Mouse (Mus musculus): ENCODE data around the gene Gmds.

The Gmds gene

DNA sequence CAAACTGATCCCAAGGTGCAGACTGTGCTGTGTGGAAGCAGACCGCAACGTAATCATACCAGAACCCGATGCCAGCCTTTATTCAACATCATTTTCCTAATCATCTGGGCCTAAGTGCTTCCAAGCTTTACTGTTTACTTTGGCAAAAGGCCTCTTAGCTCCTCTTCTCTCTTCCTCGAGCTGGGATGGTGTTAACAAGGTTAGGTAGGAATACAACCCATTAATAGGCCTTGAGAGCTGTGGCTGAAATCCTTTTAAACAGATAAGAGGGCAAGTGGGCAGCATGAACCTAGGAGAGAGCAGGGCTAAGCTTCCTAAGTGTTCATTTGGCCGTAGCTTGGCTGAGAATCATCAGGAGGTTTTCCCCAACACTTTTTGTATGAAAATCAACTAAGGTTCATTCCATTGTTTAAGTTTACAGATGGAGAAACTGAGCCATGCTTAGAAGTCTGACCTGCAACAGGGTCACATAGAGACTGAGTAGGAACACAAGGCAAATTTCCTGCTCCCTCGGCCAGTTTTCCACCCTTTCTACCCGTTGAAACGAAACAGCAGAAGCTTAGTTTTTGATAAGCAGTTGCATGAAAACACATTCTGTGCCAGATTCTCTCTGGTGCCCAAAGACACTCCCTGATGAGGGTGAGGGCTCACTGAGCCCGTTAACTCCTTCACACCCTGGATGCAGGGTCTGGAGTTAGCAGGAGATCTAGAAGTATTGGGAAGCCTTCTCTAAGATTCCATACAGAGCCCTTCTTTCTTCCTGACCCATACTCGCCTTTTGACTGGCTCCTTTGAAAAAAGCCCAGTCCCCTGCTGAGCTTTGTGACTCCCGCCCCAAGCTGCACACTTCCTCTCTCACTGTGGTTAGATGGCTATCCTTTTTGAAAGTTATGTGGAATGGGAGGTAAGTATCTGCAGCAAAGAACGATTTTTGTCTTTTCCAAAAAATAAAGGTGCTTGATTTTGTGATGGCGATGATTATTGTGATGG, 379.9 kb downstream of the Gmds start:
- in situ Hi-C loops (cut with MboI, MseI): loop anchor here in 1 of 2 experiments (5.0 to 10.0 kb wide), 2 partner anchors 156 to 246 kb away; no protein-coding TSS in a partner anchor

DNA sequence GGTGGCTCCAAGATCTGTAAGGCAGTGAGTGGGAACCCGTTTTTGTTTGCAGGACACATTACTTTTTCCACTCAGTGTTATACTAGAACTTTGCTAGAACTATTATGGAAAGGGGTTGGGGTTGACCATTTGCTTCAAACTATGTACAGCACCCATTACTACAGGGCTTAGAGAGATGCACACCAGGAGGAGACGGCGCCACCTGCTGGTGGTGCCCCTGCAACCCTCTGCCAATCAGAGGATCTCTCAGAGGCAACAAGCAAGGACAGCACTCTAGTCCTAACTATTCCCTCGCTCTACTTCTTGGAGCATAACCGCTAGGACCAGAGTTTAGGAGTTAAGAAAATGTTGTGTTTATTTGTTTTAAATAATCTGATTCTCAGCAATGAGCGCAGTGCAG, 382.0 kb downstream of the Gmds start:
- in situ Hi-C loops (cut with MboI, MseI): loop anchor here in 1 of 2 experiments (5.0 to 10.0 kb wide), 2 partner anchors 154 to 248 kb away; no protein-coding TSS in a partner anchor

DNA sequence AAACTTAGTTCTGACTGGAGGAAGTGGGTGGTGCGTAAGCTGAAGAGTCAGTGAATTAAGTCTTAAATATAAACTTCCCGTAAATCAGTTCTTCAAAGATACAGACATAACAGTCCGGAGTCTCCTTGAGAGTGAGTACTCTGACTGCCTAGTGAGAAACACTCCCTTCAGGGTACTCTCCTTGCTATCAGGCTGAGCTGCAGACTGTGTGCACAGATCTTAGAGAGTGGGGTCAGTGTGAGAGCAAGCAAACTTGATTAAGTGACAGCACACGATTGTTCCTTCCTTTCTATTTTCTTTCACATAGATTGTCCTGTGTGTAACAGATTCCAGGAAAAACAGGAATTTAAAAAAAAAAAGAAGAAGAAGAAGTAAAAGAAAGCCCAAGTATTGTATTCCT, 382.4 kb downstream of the Gmds start:
- in situ Hi-C loops (cut with MboI, MseI): loop anchor here in 1 of 2 experiments (5.0 to 10.0 kb wide), 2 partner anchors 154 to 249 kb away; no protein-coding TSS in a partner anchor

DNA sequence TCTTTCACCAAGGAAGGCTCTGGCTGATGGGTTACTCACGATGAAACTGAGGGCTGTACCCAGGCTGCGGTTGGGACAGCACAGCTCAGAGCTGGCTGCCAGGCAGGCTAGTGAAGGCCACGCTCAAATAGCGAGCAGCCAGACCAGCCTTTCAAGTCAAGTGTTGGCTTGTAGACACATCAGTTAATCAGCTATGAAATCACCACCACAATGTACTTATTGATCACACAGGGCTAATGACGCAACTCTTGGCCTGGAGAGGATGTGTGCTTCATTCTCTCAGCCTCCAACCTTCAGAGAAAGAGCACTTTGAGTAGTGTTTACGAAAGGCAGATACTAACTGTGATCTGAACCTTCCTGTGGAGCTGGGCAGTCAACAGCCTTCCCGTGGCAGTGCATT, 383.4 kb downstream of the Gmds start:
- in situ Hi-C loops (cut with MboI, MseI): loop anchor here in 1 of 2 experiments (5.0 to 10.0 kb wide), 2 partner anchors 153 to 250 kb away; no protein-coding TSS in a partner anchor

DNA sequence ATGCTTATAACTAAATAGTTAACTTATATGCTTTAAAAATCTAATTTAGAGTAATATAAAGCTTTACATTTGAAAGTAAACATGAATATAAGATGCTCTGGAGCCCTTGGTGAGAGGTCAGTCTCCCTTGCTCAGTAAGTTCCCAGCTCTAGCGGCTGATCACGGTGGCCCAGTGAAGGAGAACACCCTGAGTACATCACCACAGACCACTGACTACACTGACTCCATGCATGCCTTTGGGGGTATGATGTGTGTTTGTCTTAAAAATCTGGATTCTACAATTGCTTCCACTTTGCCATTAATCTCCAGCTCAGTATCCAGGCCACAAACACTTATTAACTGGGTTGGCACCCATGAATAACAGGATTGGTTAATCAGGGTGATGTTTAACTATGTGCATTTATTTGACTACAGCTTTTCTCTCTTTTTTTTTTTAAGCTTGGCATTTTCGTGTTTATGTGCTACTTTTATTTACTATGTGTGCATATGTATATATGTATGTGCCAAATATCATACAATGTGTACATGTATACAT, 393.8 kb downstream of the Gmds start:
- in situ Hi-C loops (cut with MboI, MseI): loop anchor here in 1 of 2 experiments (10.0 kb wide), 1 partner anchor 1180 kb away; no protein-coding TSS in a partner anchor

DNA sequence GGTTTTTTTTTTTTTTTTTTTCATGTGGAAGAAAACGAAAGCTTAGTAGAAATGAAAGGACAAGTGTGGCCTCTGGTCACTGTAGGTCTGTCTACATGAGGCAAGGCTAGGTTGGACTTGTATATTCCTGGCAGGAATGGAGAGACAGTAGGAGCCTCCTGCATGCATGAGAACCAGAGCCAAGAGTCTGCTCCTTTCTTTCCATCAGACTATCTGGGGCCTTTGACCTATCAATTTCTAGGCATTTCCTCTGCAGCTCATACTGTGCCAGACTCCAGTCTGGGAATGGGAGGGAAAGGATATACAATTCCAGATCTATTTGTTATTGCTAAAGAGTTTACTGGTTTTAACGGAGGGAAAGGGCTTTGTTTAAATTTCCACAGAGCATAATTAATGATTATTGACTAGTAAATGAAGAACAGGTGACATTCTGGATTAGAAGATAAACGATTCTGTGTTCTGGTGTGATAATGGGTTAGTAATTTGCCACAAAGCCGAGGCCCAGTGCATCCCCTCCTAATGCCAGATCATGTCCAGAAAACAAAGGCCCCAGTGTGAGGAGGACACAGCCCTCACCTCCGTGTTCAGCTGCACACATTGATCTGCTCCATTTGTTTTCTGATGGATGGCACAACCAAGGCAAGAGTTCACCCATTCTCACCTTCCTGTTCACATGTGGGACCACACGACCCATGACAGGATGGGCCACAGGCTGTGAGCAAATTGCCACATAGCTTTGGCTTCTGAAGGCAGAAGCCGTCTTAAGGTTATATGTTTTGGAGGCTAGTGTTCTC, 394.9 kb downstream of the Gmds start:
- in situ Hi-C loops (cut with MboI, MseI): loop anchor here in 1 of 2 experiments (10.0 kb wide), 1 partner anchor 1181 kb away; no protein-coding TSS in a partner anchor

DNA sequence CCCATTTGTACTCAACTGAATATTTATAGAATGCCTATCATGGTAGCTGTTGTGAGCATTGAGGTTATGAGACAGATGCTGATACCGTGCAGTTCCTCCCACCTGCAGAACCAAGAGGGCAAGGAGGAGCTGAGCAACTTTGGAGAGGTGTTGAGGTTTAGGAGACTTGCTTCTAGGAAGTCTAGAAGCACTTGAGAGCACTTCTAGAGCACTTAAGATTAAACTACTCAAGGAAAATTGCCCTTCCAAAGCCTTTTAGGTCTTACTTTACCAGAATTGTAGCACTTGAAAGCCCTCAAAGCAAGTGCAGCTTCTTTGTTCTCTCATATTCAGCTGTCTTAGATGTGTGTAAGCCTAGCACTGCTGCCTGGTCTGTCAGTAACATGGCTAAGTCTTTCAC, 409.2 kb downstream of the Gmds start:
- in situ Hi-C loops (cut with MboI, MseI): no loop called here

DNA sequence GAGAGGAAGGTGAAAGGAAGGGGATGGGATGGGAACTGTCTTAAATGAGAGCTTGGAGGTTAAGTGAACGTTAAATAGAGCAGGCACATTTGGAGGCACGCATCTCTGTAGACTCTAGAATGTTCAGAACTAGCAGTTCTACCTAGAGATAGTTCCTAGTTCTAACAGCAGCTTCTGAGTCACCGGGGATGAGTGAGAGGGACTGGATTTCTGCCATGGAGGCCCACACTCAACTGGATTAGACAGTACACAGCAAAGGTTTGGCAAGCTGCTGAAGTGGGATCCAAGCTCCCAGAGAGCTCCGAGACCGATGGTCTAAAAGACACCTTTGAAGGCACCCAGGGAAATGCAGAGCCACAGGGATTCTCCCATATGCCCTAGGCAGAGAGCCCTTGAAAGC, 411.9 kb downstream of the Gmds start:
- in situ Hi-C loops (cut with MboI, MseI): no loop called here

DNA sequence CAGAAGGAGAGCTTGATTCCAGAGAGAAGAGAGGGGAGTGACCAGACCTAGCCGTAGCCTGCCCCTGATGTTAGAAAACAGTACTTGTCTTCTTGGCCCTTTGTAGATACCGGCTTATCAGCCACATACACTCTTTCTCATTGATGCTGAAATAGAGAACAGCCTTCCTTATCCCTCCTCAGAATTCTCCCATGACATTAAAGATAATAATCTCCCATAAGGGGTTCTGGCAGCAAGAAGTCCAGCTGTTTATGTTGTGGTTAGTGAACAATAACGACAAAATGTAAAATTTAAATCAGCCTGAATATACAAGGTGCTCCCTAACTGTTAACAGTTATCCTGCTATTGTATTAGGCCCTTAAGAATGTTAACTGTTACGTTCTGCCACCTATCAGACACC, 414.0 kb downstream of the Gmds start:
- in situ Hi-C loops (cut with MboI, MseI): no loop called here

DNA sequence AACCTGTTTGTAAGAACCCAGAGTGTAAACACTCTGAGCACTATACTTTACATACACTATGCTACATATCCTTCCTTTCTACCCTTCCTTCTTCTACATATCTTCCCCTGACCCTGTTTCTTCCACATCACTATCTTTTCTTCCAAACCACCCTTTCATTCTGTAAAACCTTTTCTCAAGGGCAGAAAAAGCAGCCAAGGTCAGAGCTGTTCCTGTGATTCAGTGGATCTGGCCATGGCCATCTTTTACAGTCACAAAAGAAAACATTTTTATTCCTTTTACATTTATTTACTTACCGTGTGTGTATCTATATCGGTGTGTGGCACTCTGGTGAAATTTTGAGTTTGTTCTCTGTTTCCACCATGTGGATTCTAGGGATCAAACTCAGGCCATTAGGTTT, 418.8 kb downstream of the Gmds start:
- in situ Hi-C loops (cut with MboI, MseI): no loop called here

DNA sequence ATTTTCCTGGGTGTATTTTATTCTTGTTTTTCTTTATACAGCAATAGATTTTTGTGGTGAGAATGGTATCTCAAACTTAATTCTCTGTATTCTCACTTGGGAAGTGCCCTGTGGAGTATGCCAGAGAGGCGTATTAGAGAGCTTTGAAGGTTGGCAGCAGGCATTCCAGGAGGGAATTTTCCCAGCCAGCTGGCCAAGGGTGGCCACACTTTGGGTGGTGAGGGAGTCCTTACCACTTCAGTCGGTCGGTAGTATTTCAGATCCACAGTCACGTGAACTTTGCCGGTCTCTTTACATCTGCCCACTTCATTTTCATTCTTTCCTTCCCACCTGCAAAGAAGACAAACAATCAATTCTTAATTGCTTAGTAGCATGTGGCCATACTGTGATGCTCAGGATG, 421.2 kb downstream of the Gmds start:
- in situ Hi-C loops (cut with MboI, MseI): no loop called here

DNA sequence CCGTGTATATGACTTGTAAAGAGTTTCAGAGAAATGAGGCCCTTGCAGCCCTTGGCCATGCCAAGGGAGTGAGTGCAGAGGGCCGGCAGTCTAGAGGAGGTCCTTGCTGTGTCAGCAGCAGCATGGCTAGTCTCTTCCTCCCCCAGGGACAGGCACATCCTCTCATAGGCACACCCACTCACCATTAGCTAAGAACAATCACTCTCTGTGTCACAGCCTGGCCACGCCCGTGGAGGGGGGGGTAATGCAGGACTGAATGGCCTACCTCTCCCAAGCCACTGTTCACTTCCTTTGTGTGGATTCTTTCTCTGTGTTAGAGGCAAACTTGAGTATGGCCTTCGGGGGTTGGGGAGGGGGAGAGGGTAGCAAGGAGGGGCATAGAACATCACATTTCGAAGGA, 422.8 kb downstream of the Gmds start:
- in situ Hi-C loops (cut with MboI, MseI): no loop called here

DNA sequence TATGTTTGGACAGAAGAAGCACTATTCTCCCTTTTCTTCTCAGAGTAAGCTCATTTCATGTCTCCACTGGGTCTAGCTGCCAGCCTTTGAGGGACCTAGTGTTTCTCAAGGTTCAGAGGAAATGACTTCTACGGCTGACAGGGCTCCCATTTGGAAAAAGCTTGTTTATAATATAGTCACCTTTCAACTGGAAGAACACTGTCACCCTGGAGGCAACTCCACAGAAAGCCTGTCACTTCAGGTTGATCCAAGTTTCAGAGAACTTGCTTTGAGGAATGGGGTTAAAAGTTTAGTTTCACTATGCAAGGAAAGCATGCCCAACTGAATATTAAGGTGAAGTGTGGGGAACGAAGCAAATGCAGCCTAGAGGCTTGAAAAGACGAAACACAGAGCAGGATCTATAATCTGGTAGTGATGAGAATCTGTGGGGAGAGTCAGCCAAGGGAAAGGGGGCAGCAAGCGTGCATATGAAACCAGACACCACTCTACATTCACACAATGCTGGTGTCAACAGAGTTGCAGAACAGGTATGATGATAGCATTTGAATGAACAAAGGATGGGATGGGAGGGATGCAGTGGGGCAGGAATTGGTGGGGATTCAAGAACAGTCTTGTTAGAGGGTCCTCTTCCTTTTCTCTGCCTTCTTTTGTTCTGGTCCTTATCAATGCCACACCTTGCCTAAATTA, 423.5 kb downstream of the Gmds start:
- in situ Hi-C loops (cut with MboI, MseI): no loop called here

DNA sequence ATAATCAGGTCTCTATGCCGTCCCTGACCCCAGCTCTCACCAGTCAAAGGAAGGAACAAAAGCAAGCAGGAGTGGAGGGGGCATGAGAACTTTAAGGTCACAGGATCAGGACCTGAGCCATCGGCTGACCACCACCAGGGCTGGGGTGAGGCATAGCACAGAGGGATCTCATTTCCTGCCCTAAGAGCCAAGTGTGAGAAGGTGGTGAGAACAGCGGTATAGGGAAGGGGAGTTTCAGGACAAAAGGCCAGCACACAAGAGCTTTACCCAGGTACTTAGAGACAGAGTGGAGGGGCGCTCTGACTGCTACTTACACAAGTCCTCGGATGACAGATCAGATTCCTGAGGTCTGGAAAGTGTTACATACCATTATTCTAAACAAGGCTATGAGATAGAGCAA, 426.6 kb downstream of the Gmds start:
- in situ Hi-C loops (cut with MboI, MseI): no loop called here

DNA sequence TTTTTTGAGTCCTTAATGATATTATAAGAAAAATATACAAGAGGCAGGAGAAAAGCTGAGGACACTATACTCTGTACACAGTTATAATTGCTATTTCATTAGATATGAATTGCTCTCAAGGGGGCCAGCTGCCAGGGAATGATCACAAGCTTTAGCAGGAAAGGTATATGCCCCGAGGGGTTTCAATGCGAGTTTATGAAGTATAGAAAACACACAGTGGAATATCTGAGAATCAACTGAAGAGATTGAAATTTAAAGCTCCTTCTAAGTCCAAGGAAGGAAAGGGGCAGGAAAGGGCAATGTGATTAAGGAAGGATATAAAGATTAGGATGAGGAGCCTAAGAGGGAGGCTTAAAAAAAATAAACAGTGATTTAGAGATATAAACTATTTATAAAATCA, 427.2 kb downstream of the Gmds start:
- in situ Hi-C loops (cut with MboI, MseI): no loop called here

DNA sequence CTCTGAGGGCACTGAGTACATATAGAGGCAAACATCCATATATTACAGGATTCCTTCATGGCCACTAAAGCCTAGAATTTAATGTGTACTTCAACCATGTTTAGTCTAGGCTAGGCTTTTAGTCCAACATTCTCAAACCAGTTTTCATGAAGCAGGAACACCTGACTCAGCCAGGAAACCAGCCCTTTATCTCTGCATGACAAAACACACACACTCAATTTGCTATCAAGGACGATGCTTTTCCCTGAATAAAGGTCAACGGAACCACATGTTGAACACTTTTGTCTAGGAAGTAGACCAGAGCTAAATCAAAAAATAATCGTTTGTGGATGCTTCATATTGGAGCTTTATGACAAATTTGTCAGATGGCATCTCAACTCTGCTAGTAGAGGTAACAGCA, 429.5 kb downstream of the Gmds start:
- in situ Hi-C loops (cut with MboI, MseI): no loop called here

DNA sequence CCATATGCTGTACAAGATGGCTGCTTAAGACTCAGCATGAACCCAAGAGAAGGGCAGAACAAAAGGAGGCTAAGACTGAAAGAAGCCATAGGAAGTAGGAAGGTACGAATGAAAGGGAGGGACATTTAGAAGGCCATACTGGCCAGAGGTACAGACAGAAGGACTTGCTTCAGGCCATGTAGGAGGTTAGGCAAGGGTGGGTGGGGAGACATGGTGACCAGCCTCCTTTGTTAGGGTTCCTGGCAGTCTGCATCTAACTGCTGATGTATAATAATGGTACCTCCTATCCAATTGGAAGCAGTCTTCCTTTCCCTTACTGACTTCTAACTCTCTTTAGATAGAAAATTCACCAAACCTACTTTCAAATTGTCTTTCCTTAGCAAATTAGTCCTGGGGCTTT, 432.0 kb downstream of the Gmds start:
- in situ Hi-C loops (cut with MboI, MseI): no loop called here

DNA sequence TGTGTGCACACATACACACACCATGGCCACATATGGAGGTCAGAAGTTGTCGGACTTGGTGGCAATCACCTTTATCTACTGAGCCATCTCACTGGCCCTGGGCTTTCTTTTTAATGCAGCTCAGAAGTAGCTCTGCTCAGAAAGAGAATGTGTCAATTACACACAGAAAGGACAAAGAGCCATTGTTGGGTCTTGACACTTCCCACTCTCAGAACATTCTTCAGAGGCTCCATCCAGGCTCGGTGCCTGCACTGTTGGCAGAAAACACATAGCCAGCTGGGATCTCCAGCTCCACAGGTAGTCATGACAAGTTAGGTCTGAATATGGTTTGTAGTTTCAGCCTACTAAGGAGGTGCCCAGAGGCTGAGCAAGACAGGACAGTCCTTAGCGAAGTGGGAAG, 438.3 kb downstream of the Gmds start:
- in situ Hi-C loops (cut with MboI, MseI): no loop called here

DNA sequence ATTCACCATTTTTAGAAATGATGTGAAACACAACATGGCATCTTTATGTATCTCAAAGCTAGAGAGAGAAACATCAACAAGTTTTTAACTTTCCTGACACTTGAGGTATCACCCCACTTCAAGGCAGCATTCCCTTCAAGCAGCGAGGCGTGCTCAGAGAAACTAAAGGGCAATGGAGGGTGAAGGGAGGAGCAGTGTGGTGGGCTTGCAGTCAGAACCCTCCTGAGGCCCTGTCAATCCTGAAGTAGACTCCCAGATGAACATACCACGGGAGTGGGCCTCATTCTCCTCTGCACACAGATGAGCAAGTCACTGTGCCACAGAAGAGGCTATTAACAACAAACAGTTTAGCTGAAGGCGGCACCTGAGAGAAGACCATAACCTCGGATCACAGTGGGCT, 439.1 kb downstream of the Gmds start:
- in situ Hi-C loops (cut with MboI, MseI): loop anchor here in 1 of 2 experiments (10.0 kb wide), 1 partner anchor 535 kb away; no protein-coding TSS in a partner anchor

DNA sequence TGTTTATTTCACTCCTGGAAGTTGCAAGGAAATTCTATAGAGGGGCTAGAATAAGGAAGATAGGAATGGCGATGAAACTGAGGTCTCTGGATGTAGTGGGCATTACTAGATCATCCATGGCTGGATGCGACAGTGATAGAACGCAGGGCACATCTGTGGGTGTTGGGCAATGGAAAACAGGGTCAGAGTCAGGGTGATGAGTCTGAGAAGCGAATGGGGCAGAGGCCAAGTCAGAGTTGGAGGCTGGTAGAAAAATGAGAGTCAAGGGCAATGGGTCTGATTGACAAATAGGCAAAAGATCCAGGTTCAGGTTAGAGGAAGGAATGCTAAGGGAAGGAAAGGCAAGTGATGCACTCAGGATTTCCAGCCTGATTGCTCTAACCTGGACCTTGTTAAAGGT, 441.0 kb downstream of the Gmds start:
- in situ Hi-C loops (cut with MboI, MseI): loop anchor here in 1 of 2 experiments (10.0 kb wide), 1 partner anchor 533 kb away; no protein-coding TSS in a partner anchor

DNA sequence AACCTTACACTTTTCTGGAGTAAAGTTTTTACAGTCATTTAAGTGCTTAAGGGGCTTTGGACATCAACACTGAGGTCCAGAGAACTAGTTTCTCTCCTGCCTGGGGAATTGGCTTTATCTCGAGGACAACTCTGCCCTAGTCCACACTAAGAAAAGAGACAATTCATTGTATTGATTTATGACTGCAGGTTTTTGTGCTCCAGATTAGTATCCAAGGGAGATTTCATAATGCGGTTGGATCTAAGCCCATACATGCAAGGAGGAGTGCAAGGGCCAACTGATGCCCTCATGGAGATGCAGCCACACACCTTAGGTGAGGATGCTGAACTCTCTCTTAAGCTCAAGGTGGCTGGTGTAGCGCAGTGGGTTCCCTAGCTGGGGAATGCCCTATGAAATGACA, 444.0 kb downstream of the Gmds start:
- in situ Hi-C loops (cut with MboI, MseI): loop anchor here in 1 of 2 experiments (10.0 kb wide), 1 partner anchor 530 kb away; no protein-coding TSS in a partner anchor

Data from T-helper 17 cell (primary cell).